Mouse (Mus musculus) cerebellum, adult 2 months (tissue): Measurements from ENCODE around the gene Rgs3. TPM values are rescaled to one million over a fixed set of nuclear protein-coding genes. Genes with fewer than 3 reads are reported as not detected.
"Not testable (repeated sequence)": the region's sequence is repeated elsewhere in the genome, so short reads cannot be mapped to it uniquely, and the experiment has no call there.

Source experiments
- DNase-seq, 2 experiments: peaks; one replicate each; pipeline ENCODE4 v3.0.0; 2021
- H3K27ac ChIP-seq: fragments of 200-500 bp; 2 replicates; pipeline ENCODE4 v1.5.1; 2012; ENCODE audit warnings: low read length, control low read depth, inconsistent platforms; ENCODE audit not compliant: insufficient read depth
- H3K27me3 ChIP-seq: fragments of 200-500 bp; 2 replicates; pipeline ENCODE4 v1.6.1; 2012; ENCODE audit warnings: inconsistent platforms, mild to moderate bottlenecking, low read length, moderate library complexity; ENCODE audit not compliant: control insufficient read depth, insufficient read depth
- H3K4me1 ChIP-seq: fragments of 200-500 bp; 2 replicates; pipeline ENCODE4 v1.6.1; 2011; ENCODE audit warnings: low read length; ENCODE audit not compliant: control insufficient read depth, insufficient read depth
- H3K4me3 ChIP-seq: fragments of 200-500 bp; replicated peaks from 2 replicates; pipeline ENCODE3; 2011; ENCODE audit warnings: mild to moderate bottlenecking, low read depth, low read length, control low read depth; ENCODE audit not compliant: insufficient read depth
- CTCF ChIP-seq: fragments of 200-500 bp; IDR thresholded peaks from 2 replicates; pipeline ENCODE4 v1.5.1; 2011; ENCODE audit warnings: low read depth, mild to moderate bottlenecking, control low read depth, low read length, moderate library complexity, borderline replicate concordance; ENCODE audit not compliant: insufficient read depth
- POLR2A ChIP-seq: fragments of 200-500 bp; IDR thresholded peaks from 2 replicates; pipeline ENCODE4 v1.6.1; 2011; ENCODE audit warnings: low read length, control low read depth, borderline replicate concordance; ENCODE audit not compliant: insufficient read depth
- WGBS: fragments of 180-500 bp; shearing (Covaris S2); methylation state at CpG from one replicate; pipeline ENCODE4 v1.1.7; 2018; 5-methylcytosine and 5-hydroxymethylcytosine counted together
- polyA plus RNA-seq: library from polyadenylated mRNA; depleted of rRNA; stranded (reverse); fragments of >200 nt; gene quantifications from 2 replicates; pipeline ENCODE4 v1.2.3, GENCODE M21; 2012

Gene Rgs3
- polyA plus RNA-seq, 1 experiment: 92.7 TPM

DNA sequence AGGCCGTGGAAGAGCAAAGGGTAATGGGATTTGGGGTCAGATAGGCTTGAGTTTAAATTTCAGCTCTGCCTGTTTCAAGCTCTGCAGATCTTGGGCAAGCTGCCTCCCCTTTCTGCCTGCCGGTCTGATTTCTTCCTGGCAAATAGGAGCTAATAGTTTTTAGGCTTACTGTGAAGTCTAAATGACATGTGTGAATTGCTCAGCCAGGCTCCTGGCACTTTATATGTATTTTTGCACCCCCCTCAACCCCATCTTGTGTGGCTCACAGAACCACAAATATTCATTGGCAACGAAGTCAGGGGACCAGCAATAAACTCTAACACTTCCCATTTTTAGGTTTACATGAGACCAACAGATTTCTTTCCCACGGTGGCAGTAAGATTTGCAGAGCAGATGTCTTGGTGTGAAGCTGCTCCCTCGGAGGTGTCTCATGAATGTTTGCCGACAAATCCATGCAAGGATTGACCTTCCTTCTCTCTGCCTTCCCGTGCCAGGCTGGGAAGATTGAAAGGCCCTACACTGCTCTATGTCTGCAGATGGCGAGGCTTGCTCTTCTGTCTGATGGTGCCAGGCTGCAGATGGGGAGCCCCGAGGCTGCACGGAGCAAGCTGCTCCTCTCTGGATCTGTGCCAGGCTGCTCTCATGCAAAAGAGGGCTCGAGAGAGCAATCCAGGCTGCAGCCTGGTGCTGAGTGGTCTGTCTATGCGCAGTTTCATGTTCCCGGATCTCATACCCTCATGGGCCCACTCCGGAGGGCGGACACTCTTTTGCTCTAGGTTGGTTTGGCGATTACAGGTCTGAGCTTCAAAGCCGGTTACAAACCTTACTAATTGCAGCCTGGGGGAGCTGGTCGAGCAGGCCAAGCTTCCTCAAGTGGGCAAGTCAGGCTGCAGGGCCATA, 23.0 kb downstream of the Rgs3 start:
- TF ChIP-seq POLR2A: no peak
- no peak for TF ChIP-seq CTCF
- H3K4me3 ChIP-seq: peak overlapping the region; percentile 29
- 6% methylated on average over 18 of the region's 18 CpGs for WGBS
- DNase-seq: peak; percentile 92 to 95
- H3K27me3 ChIP-seq: no peaks in the 10 kb centered on the region
- peaks cover 14% of the 10 kb centered on the region for H3K4me1 ChIP-seq
- H3K27ac ChIP-seq: peak overlapping the region; percentile 58

DNA sequence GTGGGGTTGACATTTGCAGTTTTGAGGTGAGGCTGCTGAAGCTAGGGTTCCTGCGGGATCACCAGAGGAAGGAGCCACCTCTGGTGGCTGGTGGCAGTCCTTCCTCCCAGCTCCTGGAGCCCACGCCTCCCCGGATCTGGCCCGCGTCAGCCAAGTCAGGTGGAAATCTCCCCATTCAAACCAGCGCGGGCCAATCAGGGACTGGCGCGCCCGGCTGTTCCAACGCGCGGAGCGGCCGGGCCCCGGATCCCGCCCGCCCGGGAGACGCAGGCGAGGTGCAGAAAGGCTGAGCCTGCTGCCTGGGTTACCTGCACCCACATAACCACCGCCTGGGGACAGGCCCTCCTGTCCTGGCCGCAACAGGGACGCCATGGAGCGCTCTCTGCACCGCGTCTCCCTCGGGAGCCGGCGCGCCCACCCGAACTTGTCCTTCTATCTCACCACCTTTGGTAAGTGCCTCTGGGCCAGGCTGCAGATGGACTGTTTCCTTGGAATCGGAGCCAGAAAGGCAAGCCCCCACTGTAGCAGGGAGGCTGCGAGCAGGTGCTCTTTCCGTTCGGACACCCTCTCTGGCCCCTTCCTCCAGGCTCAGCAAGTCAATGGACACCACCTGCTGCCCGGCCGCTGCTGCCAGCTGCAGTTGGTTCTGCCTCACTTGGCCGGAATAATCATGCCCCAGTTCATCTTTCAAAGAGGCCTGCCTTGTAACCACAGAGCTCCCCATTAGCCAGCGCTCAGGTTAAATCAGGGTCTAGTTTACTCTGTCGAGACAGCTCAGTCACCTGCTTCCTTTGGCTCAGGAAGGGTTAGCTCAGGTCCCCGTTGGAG, 23.8 kb downstream of the Rgs3 start:
- 2% methylated on average over 42 of the region's 42 CpGs for WGBS
- H3K4me1 ChIP-seq: peaks cover 14% of the 10 kb centered on the region
- peak overlapping the region; percentile 58 for H3K27ac ChIP-seq
- TF ChIP-seq POLR2A: peak; percentile 20; the same call in 1 of the 2 replicates
- no peak for TF ChIP-seq CTCF
- DNase-seq: peak in 1 of 2 experiments; percentile 82
- peak overlapping the region; percentile 50 for H3K4me3 ChIP-seq
- no peaks in the 10 kb centered on the region for H3K27me3 ChIP-seq

DNA sequence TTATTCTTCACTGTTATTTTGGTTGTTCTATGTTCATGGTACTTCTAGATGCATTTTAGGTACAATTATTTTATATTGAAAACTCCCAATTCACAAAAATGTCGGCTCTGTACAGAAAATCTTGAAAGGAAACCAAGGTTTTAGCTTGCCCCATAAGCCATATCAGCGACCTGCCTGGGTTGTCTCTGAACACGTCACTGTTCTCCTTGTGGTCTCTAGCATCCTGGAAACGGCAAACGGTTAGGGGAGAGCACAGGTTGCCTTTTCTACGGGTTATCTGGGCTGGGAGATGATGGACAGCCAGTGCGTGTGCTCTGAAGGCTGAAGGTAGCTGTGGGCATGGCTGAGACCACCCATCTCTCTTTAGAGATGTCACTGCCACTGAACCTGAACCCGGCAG, 27.4 kb downstream of the Rgs3 start:
- no peaks in the 10 kb centered on the region for H3K27me3 ChIP-seq
- no peak for DNase-seq
- H3K27ac ChIP-seq: no peak overlapping the region
- 94% methylated on average over 8 of the region's 8 CpGs for WGBS
- TF ChIP-seq CTCF: no peak
- TF ChIP-seq POLR2A: no peak
- H3K4me1 ChIP-seq: peaks cover 8% of the 10 kb centered on the region
- no peak overlapping the region for H3K4me3 ChIP-seq

DNA sequence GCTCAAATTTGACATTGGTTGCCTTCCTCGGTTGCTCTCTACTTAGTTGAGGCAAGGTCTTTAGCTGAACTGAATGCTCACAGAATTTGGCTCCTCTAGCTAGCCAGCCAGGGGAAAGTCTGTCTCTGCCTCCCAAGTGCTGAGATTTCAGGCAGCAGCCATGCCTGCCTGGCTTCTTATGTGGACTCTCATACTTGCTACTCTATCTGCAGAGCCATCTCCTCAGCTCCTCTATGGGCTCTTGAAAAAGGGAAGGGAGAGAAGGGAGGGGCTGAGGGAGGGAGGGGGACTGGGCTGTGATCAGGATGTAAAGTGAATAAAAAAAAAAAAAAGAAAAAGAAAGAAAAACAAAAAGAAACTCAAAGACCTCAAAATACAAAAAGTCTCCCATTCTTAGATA, 31.2 kb downstream of the Rgs3 start:
- 93% methylated on average over 1 of the region's 1 CpGs for WGBS
- TF ChIP-seq POLR2A (no peak), CTCF (no peak)
- no peak overlapping the region for H3K27ac ChIP-seq
- no peak overlapping the region for H3K4me3 ChIP-seq
- no peaks in the 10 kb centered on the region for H3K27me3 ChIP-seq
- H3K4me1 ChIP-seq: peaks cover 4% of the 10 kb centered on the region; the same call in 1 of the 2 replicates
- DNase-seq: no peak

- peaks cover 8% of the 10 kb centered on the region for H3K4me1 ChIP-seq
- H3K27me3 ChIP-seq: no peaks in the 10 kb centered on the region
- TF ChIP-seq POLR2A: no peak
- no peak for TF ChIP-seq CTCF
- H3K27ac ChIP-seq: no peak overlapping the region
- no peak for DNase-seq
- WGBS: 56% methylated on average over 11 of the region's 11 CpGs
- H3K4me3 ChIP-seq: no peak overlapping the region
Observed at GRCm38 (mm10) chr4:62591326-62591725, 31.7 kb downstream of the Rgs3 start.

GRCm38 (mm10) chr4:62593546-62594240, 34.0 kb downstream of the Rgs3 start:
- WGBS: 96% methylated on average over 24 of the region's 24 CpGs
- DNase-seq, H3K4me3 ChIP-seq, H3K27me3 ChIP-seq, H3K27ac ChIP-seq: not testable (repeated sequence)
- peaks cover 12% of the 10 kb centered on the region for H3K4me1 ChIP-seq

DNA sequence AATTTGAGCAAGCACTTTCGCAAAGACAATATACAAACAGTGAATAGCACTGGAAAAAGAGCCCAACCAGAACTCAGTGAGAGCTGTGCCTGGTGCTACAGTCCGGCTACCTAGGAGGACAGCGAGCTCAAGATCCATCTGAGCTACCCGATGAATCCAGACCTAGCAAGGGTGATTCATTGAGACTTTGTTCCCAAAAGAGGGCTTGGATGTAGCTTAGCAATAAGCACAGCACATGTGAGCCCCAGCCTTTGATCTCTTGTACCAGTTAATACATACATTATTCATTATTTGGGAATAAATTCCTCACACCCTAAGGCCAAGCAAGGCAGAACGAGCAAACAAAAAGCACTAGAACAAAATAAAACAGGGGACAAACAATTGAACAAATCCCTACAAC, 34.8 kb downstream of the Rgs3 start:
- WGBS: 90% methylated on average over 5 of the region's 5 CpGs
- no peak for TF ChIP-seq POLR2A
- TF ChIP-seq CTCF: no peak
- Histone ChIP-seq H3K4me3 (no peak overlapping the region), H3K4me1 (peaks cover 12% of the 10 kb centered on the region), H3K27ac (no peak overlapping the region), H3K27me3 (no peaks in the 10 kb centered on the region)
- DNase-seq: no peak
